In the genomic region with DNA sequence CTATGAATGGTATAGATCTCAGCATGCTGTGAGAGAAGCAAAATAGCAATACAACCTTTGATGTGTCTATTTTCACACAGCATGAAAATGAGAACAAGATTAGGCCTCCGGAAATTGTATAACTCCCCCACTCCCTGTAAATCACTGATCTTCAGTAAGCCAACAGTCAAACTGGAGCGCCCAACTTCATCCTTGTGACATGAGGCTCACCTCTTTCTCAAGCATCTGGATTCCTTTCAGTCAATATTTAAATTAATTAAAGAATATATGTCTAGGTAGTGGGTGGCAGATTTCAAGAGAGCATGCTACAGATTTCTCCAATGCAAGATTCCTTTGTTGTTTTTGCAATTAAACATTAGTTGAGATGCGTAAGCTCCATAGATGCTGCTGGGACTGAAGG, we compare ENCODE assay signal across 41 mouse cellular contexts. TPM values are rescaled to one million over a fixed set of nuclear protein-coding genes. Genes with fewer than 3 reads are reported as not detected.
"Had no signal": no experiment of that assay in that cellular context is flagged by ENCODE, and none has a peak within 500 bp of the region (broad histone marks: within the 10 kb centered on the region; RNA-seq: fewer than 3 reads in every experiment).

No protein-coding gene starts in this region.

- H3K9me3 ChIP-seq: heart, embryonic 13.5 days; heart, embryonic 15.5 days; hindbrain, embryonic 13.5 days; hindbrain, embryonic 15.5 days; kidney, embryonic 15.5 days; limb, embryonic 10.5 days; limb, embryonic 12.5 days; liver, embryonic 13.5 days had no signal

- H3K4me1 ChIP-seq: heart, embryonic 13.5 days; heart, embryonic 15.5 days; hindbrain, embryonic 13.5 days; hindbrain, embryonic 15.5 days; kidney, embryonic 15.5 days; limb, embryonic 10.5 days; limb, embryonic 12.5 days; liver, embryonic 13.5 days had no signal

- H3K27ac ChIP-seq: gastrocnemius, adult 2 months; heart, adult 2 months; heart, embryonic 13.5 days; heart, embryonic 15.5 days; hindbrain, embryonic 13.5 days; hindbrain, embryonic 15.5 days; kidney, embryonic 15.5 days; kidney, postnatal 0 days; limb, embryonic 10.5 days; limb, embryonic 12.5 days; liver, embryonic 13.5 days had no signal

- H3K4me2 ChIP-seq: heart, embryonic 11.5 days; heart, embryonic 13.5 days; heart, embryonic 15.5 days; hindbrain, embryonic 13.5 days; hindbrain, embryonic 15.5 days; kidney, embryonic 15.5 days; limb, embryonic 12.5 days; liver, embryonic 11.5 days; liver, embryonic 13.5 days had no signal

- H3K9ac ChIP-seq: heart, embryonic 13.5 days; heart, embryonic 15.5 days; hindbrain, embryonic 13.5 days; hindbrain, embryonic 15.5 days; kidney, embryonic 15.5 days; limb, embryonic 12.5 days; liver, embryonic 13.5 days had no signal

- H3K27me3 ChIP-seq: heart, embryonic 13.5 days; heart, embryonic 15.5 days; hindbrain, embryonic 13.5 days; hindbrain, embryonic 15.5 days; kidney, embryonic 15.5 days; limb, embryonic 12.5 days; liver, embryonic 13.5 days had no signal

- H3K36me3 ChIP-seq: heart, embryonic 13.5 days; heart, embryonic 15.5 days; hindbrain, embryonic 13.5 days; hindbrain, embryonic 15.5 days; kidney, embryonic 15.5 days; limb, embryonic 10.5 days; limb, embryonic 12.5 days; liver, embryonic 13.5 days had no signal

- DNase-seq: gastrocnemius, adult 2 months; gastrocnemius, postnatal 10 days; gastrocnemius, postnatal 36 days; heart, adult 11 months; heart, adult 2 months; heart, postnatal 14 days; heart, postnatal 36 days; kidney, adult 11 months; kidney, adult 2 months; kidney, adult 9 months; kidney, postnatal 14 days; kidney, postnatal 36 days; layer of hippocampus, adult 9-11 months; layer of hippocampus, postnatal 36 days; liver; liver, embryonic 13.5 days had no signal

- H3K4me3 ChIP-seq: gastrocnemius, adult 2 months; heart, adult 2 months; heart, embryonic 13.5 days; heart, embryonic 15.5 days; hindbrain, embryonic 13.5 days; hindbrain, embryonic 15.5 days; kidney, embryonic 15.5 days; limb, embryonic 10.5 days; limb, embryonic 12.5 days; liver, embryonic 13.5 days had no signal

- ATAC-seq: intestine, embryonic 16.5 days had no signal

RNA-seq across cellular contexts. Expression of a gene that starts 2.6 kb away (rescaled TPM):
- total RNA-seq: gastrocnemius, adult 2 months; gastrocnemius, postnatal 10 days; heart, postnatal 36 days had no signal
- polyA plus RNA-seq: heart, embryonic 13.5 days; heart, postnatal 0 days; hindbrain, embryonic 11.5 days; intestine, embryonic 14.5 days; kidney, embryonic 15.5 days; kidney, postnatal 0 days; limb, embryonic 10.5 days; limb, embryonic 12.5 days; liver, embryonic 11.5 days; liver, embryonic 13.5 days had no signal

RNA-seq across cellular contexts. Expression of a gene that starts 47.5 kb away (rescaled TPM):
- total RNA-seq: gastrocnemius, adult 2 months; gastrocnemius, postnatal 10 days; gastrocnemius, postnatal 36 days; heart, adult 2 months; heart, postnatal 14 days; heart, postnatal 36 days; hematopoietic stem cell, adult 5-6 weeks; layer of hippocampus, adult 18-20 months; layer of hippocampus, adult 8-10 months; layer of hippocampus, postnatal 14 days; layer of hippocampus, postnatal 36 days; left cerebral cortex, adult 18-20 months; left cerebral cortex, adult 8-10 months; left cerebral cortex, postnatal 10 days; left cerebral cortex, postnatal 36 days had no signal
- polyA plus RNA-seq: frontal cortex, adult 2 months; gonadal fat pad, adult 2 months; heart, adult 2 months; heart, embryonic 11.5 days; heart, embryonic 13.5 days; heart, embryonic 15.5 days; heart, postnatal 0 days; hindbrain, embryonic 11.5 days; hindbrain, embryonic 13.5 days; hindbrain, embryonic 15.5 days; intestine, embryonic 14.5 days; intestine, embryonic 16.5 days; kidney, adult 2 months; kidney, embryonic 15.5 days; kidney, postnatal 0 days; limb, embryonic 10.5 days; limb, embryonic 12.5 days; limb, embryonic 14.5 days; liver, embryonic 11.5 days; liver, embryonic 13.5 days had no signal
